Mouse (Mus musculus) kidney, postnatal 0 days (tissue): ENCODE measurements around the gene Hpca. TPM values are rescaled to one million over a fixed set of nuclear protein-coding genes. Genes with fewer than 3 reads are reported as not detected.

ENCODE experiments used
- ATAC-seq: fragments of 200-750 bp; cut with Nextera tagmentation; replicated peaks from 2 replicates; pipeline ENCODE4 v1.8.0; 2017; ENCODE audit warnings: low read depth, moderate number of reproducible peaks, moderate TSS enrichment, moderate library complexity; ENCODE audit not compliant: low FRiP score
- DNase-seq: peaks from one replicate; pipeline ENCODE4 v3.0.0-alpha.2; 2016; ENCODE audit warnings: low spot score
- H3K27ac ChIP-seq: fragments of 300-500 bp; sonication (generic); 2 replicates; pipeline ENCODE4 v1.5.1; 2014; ENCODE audit warnings: mild to moderate bottlenecking
- H3K27me3 ChIP-seq: fragments of 300-500 bp; sonication (generic); 2 replicates; pipeline ENCODE4 v1.6.1; 2014; ENCODE audit warnings: low read length, mixed read lengths; ENCODE audit not compliant: insufficient read depth
- H3K36me3 ChIP-seq: fragments of 300-500 bp; sonication (generic); 2 replicates; pipeline ENCODE4 v1.6.1; 2014; ENCODE audit warnings: low read length, mixed read lengths; ENCODE audit not compliant: insufficient read depth
- H3K4me1 ChIP-seq: fragments of 300-500 bp; sonication (generic); replicated peaks from 2 replicates; pipeline ENCODE4 v1.6.1; 2014; ENCODE audit warnings: antibody characterized with exemption, low read length, mixed read lengths; ENCODE audit not compliant: insufficient read depth
- H3K4me2 ChIP-seq: fragments of 300-500 bp; sonication (generic); 2 replicates; pipeline ENCODE4 v1.6.1; 2014; ENCODE audit warnings: mild to moderate bottlenecking, low read length, moderate library complexity, mixed read lengths
- H3K4me3 ChIP-seq: fragments of 300-500 bp; sonication (generic); replicated peaks from 2 replicates; pipeline ENCODE4 v1.5.1; 2014; ENCODE audit warnings: low read depth, low read length
- H3K9ac ChIP-seq: fragments of 300-500 bp; sonication (generic); 2 replicates; pipeline ENCODE4 v1.6.1; 2014; ENCODE audit warnings: low read depth, low read length
- H3K9me3 ChIP-seq: fragments of 300-500 bp; sonication (generic); replicated peaks from 2 replicates; pipeline ENCODE4 v1.6.1; 2016; ENCODE audit warnings: low read length, inconsistent platforms, mixed read lengths
- CTCF ChIP-seq: IDR thresholded peaks from 2 replicates; pipeline ENCODE4 v1.5.1; 2016; ENCODE audit warnings: antibody characterized with exemption, low read depth, mild to moderate bottlenecking, moderate library complexity
- WGBS: fragments of 180-500 bp; shearing (Covaris S2); extraction: QIAGEN DNeasy Blood & Tissue Kit; methylation state at CpG from one replicate; pipeline ENCODE4 v1.1.7; 2014; 5-methylcytosine and 5-hydroxymethylcytosine counted together
- polyA plus RNA-seq: library from polyadenylated mRNA; unstranded; fragments of >200 nt; fragmentation: Nextera tagmentation; extraction: Ambion mirVana; gene quantifications from 2 replicates; pipeline ENCODE4 v1.2.1, GENCODE M21; 2015

The Hpca gene
- polyA plus RNA-seq, 1 experiment from 2014 or later, result 1.0 TPM

DNA sequence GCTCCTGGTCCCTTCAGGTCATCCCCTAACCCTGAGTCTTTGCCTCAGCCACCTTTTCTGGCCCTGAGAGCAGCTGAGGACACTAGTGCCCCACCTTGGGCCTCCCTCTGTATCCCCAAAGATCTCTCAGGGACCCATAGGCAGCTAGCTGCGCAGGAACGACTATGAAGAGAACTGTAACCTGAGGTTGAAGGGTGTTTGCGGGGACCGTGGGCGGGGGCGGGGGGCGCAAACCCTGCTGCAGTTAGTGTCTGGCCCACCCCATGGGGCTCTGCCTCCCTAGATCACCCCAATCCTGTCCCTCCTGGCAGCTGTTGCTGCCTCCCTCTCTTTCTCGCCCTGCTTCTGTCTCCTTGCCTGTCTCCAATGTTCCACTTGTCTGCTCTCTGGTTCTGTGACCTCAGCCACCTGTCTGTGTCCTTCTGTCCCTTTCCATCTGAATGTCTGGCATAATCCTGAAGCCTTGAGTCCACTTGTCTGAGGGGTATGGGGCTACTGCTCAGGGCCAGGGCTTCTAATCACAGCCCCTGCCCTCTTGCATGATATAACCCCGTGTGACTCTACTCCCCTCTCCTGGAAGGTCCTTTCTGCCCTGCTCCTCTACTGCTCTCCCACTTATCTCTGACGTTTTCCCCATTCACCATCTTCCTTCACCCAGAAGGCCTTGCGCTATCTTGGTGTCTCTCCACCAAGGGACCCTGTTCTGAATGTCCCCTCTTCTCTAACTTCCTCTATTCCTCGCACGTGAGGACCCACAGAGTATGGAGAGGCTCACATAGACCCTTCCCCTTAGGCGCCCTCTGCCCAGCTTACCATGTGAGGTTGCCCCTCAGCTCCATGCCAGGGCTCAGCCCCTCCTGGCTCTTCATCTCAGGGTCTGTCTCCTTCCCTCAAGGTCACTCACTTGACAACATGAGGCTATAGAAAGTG is 15.8 kb upstream of the Hpca start:
- Histone ChIP-seq H3K4me3 (peak overlapping the region; percentile 53), H3K27me3 (peaks cover 9% of the 10 kb centered on the region; the same call in 1 of the 2 replicates), H3K27ac (no peak overlapping the region), H3K9ac (peak overlapping the region; percentile 71), H3K9me3 (no peaks in the 10 kb centered on the region), H3K4me2 (peak overlapping the region; percentile 99), H3K4me1 (0 out of 2 replicates have a peak, but pooled peaks cover 9% of the 10 kb centered on the region), H3K36me3 (no peaks in the 10 kb centered on the region)
- TF ChIP-seq CTCF, result no peak
- 66% methylated on average over 14 of the region's 14 CpGs for WGBS
- ATAC-seq (no peak), DNase-seq (no peak)

DNA sequence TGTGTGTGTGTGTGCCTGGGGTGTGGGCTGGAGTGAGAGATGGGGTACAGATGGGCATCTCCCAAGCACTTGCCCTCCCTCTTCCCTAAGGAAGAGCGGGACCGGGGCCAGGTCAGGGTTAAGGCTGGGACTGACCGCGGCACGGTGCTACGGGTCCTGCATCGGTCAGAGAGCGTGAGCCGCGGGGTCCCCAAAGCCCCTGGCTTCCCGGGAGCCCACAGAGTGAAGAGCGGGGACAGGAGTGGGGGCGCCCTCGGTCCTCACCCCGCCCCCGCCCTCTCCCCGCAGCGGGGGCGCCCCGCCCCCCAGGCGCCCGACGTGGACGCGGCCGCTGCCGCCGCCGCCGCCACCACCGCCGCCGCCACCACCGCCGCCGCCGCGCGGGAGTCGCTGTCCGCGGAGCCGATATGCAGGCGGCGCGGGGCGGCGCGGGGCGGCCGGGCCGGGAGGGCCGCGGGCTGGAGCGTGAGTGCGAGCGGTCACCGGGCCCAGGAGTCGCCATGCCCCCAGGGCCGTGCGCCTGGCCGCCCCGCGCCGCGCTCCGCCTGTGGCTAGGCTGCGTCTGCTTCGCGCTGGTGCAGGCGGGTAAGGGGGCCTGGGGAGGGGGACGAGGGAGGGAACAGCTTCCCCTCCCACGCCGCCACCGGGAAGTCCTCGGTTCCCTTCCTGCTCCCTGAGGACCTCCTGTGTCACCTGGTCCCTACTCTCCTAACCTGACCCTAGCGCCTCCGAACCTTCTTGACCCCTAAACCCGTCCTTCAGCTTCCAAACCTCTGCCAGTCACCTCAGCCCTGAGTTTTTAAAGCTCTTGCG is 14.9 kb upstream of the Hpca start, which contains the start of gene Fndc5:
Gene Fndc5 (plus strand): TSS at position 421 of the 813 bp plus-strand sequence.
- H3K9ac ChIP-seq, result peak within 1 kb of the TSS; percentile 71
- no peak for TF ChIP-seq CTCF
- DNase-seq (no peak), ATAC-seq (peak; percentile 25; the same call in 1 of the 2 replicates)
- H3K27me3 ChIP-seq, result peaks cover 9% of the 10 kb centered on the region; the same call in 1 of the 2 replicates
- peak within 1 kb of the TSS; percentile 53 for H3K4me3 ChIP-seq
- no peaks in the 10 kb centered on the region for H3K36me3 ChIP-seq
- peak within 1 kb of the TSS; percentile 99 for H3K4me2 ChIP-seq
- no peak within 1 kb of the TSS for H3K27ac ChIP-seq
- 3% methylated on average over 24 of the region's 80 CpGs for WGBS
- 0 out of 2 replicates have a peak, but pooled peaks cover 9% of the 10 kb centered on the region for H3K4me1 ChIP-seq
- no peaks in the 10 kb centered on the region for H3K9me3 ChIP-seq

DNA sequence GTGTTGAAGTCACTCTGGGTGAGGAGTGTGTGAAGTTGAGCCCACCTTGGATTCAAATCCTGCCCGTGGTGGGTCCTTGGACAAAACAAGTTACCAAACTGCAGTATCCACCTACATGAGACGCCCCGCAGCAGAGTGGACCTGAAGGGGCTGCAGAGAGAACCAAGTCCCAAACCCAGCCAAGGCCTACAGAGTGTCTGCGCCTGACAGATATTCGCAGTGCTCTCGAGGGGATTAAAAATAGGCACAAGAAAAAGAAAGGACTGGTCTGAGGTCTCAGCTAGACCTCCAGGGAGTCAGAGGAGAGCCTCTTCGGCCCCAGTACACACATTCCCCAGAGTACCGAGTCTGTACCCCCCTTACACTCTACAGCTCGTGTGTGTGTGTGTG is 14.3 kb upstream of the Hpca start:
- TF ChIP-seq CTCF, result no peak
- peak overlapping the region; percentile 99 for H3K4me2 ChIP-seq
- DNase-seq (no peak), ATAC-seq (no peak)
- peaks cover 9% of the 10 kb centered on the region; the same call in 1 of the 2 replicates for H3K27me3 ChIP-seq
- H3K27ac ChIP-seq, result no peak overlapping the region
- H3K4me1 ChIP-seq, result 0 out of 2 replicates have a peak, but pooled peaks cover 9% of the 10 kb centered on the region
- H3K36me3 ChIP-seq, result no peaks in the 10 kb centered on the region
- H3K9ac ChIP-seq, result peak overlapping the region; percentile 71; the same call in 1 of the 2 replicates
- no peaks in the 10 kb centered on the region for H3K9me3 ChIP-seq
- H3K4me3 ChIP-seq, result peak overlapping the region; percentile 53
- WGBS, result 35% methylated on average over 9 of the region's 9 CpGs

DNA sequence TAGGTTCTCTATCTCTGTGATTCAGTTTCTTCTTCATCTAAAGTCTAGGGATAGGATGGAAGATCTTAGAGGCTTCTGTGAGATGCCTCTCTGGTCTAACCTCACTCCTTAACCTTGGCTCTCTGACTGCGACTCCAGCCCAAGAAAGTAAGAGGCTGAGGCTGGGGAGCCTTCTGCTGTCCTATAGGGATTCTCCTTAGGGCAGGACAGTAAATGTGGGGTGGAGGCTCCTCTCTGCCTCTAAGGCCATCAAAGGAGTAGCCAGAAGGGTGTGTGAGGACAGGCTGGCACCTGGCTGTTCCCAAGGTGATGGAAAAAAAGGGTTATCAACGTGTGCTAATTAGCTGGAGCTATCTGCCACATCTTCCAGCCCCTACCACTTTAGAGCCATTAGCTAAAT is 13.8 kb upstream of the Hpca start:
- Histone ChIP-seq H3K9ac (no peak overlapping the region), H3K9me3 (no peaks in the 10 kb centered on the region), H3K27ac (no peak overlapping the region), H3K4me1 (peaks cover 11% of the 10 kb centered on the region; the same call in 1 of the 2 replicates), H3K27me3 (peaks cover 9% of the 10 kb centered on the region; the same call in 1 of the 2 replicates), H3K4me2 (no peak overlapping the region), H3K4me3 (no peak overlapping the region; the same call in 1 of the 2 replicates), H3K36me3 (no peaks in the 10 kb centered on the region)
- TF ChIP-seq CTCF, result no peak
- DNase-seq, result no peak
- ATAC-seq, result no peak
- WGBS, result 58% methylated on average over 2 of the region's 2 CpGs

DNA sequence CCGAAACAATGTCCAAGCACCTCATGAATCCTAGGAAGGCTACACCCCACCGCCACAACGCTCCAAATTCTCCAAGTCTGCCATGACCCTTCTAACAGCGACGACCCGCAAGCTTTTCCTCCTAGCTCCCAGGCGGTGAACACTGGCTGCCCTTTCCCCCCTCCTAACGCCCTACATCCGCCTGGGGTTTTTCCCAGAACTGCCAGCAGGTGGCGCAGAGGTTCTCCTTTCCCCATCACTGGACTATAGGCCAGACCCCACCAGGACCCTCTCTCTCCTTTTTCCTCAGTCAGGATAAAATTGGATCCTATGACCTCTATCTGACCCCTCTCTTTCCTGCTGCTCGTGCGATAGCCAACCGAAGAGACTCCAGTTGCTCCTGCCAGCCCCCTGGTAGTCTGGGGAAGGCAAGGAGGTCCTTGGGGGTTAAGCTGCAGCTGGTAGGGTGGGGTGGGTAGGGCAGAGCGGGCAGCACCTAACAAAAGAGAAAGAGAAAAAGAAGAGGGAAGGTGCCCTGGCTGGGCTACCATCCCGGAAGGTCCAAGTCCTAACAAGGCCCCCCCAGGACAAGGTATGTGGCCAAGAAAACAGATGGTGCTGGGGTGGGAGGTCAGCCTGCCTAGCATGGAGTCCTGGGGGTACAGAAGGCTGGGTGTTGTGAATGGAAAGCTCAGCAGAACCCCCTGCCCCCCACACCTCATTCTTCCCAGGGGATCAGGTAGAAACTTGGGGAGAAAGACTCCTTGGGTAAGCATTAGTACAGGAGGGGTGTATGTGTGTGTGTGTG is 13.2 kb upstream of the Hpca start:
- Histone ChIP-seq H3K27ac (no peak overlapping the region), H3K36me3 (no peaks in the 10 kb centered on the region), H3K9me3 (no peaks in the 10 kb centered on the region), H3K4me3 (no peak overlapping the region), H3K9ac (no peak overlapping the region), H3K27me3 (peaks cover 9% of the 10 kb centered on the region; the same call in 1 of the 2 replicates), H3K4me2 (peak overlapping the region; percentile 21; the same call in 1 of the 2 replicates), H3K4me1 (peaks cover 17% of the 10 kb centered on the region)
- ATAC-seq (no peak), DNase-seq (peak; percentile 88)
- TF ChIP-seq CTCF, result peak; percentile 91
- 9% methylated on average over 15 of the region's 15 CpGs for WGBS
